In genomic region chr16:89909393-89910068, GRCm38 (mm10) we compare ENCODE assay signal across 16 mouse cellular contexts.
DNase-seq lines count a peak whose midpoint lies in the region; ATAC-seq and TF ChIP-seq lines count a peak whose summit lies in the region.
"Had no signal": no experiment of that assay in that cellular context is flagged by ENCODE, and none has a peak within 500 bp of the region (broad histone marks: within the 10 kb centered on the region; RNA-seq: fewer than 3 reads in every experiment).

No protein-coding gene starts in this region.

- H3K4me2 ChIP-seq in heart, embryonic 11.5 days: 0 out of 2 replicates have a peak overlapping the region, but pooled peaks have one; percentile 19
- peak overlapping the region; percentile 30 for H3K4me2 ChIP-seq in limb, embryonic 13.5 days (replicated peaks)
- H3K4me2 ChIP-seq in forebrain, embryonic 15.5 days (replicated peaks): peak overlapping the region; percentile 43
- H3K4me2 ChIP-seq in midbrain, postnatal 0 days (ENCODE audit: low read depth, low read length, poor library complexity, severe bottlenecking): peak overlapping the region; percentile 30
- H3K4me2 ChIP-seq: limb, embryonic 15.5 days; midbrain, embryonic 12.5 days had no signal

- no peaks in the 10 kb centered on the region for H3K9me3 ChIP-seq in heart, embryonic 11.5 days (replicated peaks; ENCODE audit: control insufficient read depth, low read length)
- H3K9me3 ChIP-seq in limb, embryonic 13.5 days: no peaks in the 10 kb centered on the region
- no peaks in the 10 kb centered on the region for H3K9me3 ChIP-seq in limb, embryonic 10.5 days (replicated peaks)
- H3K9me3 ChIP-seq in forebrain, embryonic 15.5 days: no peaks in the 10 kb centered on the region
- H3K9me3 ChIP-seq in midbrain, postnatal 0 days (ENCODE audit: low read length): no peaks in the 10 kb centered on the region
- H3K9me3 ChIP-seq: limb, embryonic 15.5 days; midbrain, embryonic 12.5 days had no signal

- TF ChIP-seq CTCF in midbrain, postnatal 0 days (IDR thresholded peaks at IDR 0.05): no peak

- H3K4me1 ChIP-seq in heart, embryonic 11.5 days (ENCODE audit: control insufficient read depth, insufficient read depth, low read length): no peaks in the 10 kb centered on the region
- H3K4me1 ChIP-seq in limb, embryonic 13.5 days: peaks cover 40% of the 10 kb centered on the region
- H3K4me1 ChIP-seq in limb, embryonic 10.5 days: peaks cover 17% of the 10 kb centered on the region
- H3K4me1 ChIP-seq in forebrain, embryonic 15.5 days: peaks cover 30% of the 10 kb centered on the region
- peaks cover 6% of the 10 kb centered on the region; the same call in 1 of the 2 replicates for H3K4me1 ChIP-seq in midbrain, postnatal 0 days (ENCODE audit: insufficient read depth, low read length)

- ATAC-seq in heart, embryonic 11.5 days (replicated peaks; ENCODE audit: insufficient number of reproducible peaks, low FRiP score, low TSS enrichment): no peak
- ATAC-seq in limb, embryonic 13.5 days (ENCODE audit: low FRiP score, low read depth): no peak
- peak; percentile 63 for ATAC-seq in forebrain, embryonic 15.5 days (replicated peaks)
- no peak for ATAC-seq in midbrain, postnatal 0 days (ENCODE audit: low FRiP score)
- ATAC-seq: intestine, postnatal 0 days; lung, postnatal 0 days had no signal

- no peaks in the 10 kb centered on the region for H3K36me3 ChIP-seq in heart, embryonic 11.5 days (ENCODE audit: control insufficient read depth, insufficient read depth, low read length)
- H3K36me3 ChIP-seq in limb, embryonic 13.5 days: 0 out of 2 replicates have a peak, but pooled peaks cover 3% of the 10 kb centered on the region
- peaks cover 3% of the 10 kb centered on the region; the same call in 1 of the 2 replicates for H3K36me3 ChIP-seq in limb, embryonic 10.5 days
- H3K36me3 ChIP-seq in forebrain, embryonic 15.5 days: no peaks in the 10 kb centered on the region
- no peaks in the 10 kb centered on the region for H3K36me3 ChIP-seq in midbrain, postnatal 0 days (ENCODE audit: insufficient read depth, low read length)
- H3K36me3 ChIP-seq: limb, embryonic 15.5 days; midbrain, embryonic 12.5 days had no signal

- intact Hi-C loops in heart, postnatal 10 days (cut with DNase I): no loop called here

- H3K27ac ChIP-seq in heart, embryonic 11.5 days (ENCODE audit: low read depth, low read length): no peak overlapping the region
- no peak overlapping the region for H3K27ac ChIP-seq in limb, embryonic 13.5 days
- no peak overlapping the region for H3K27ac ChIP-seq in limb, embryonic 10.5 days
- peak overlapping the region; percentile 70 for H3K27ac ChIP-seq in forebrain, embryonic 15.5 days (replicated peaks)
- H3K27ac ChIP-seq in midbrain, postnatal 0 days (ENCODE audit: low read depth, low read length): no peak overlapping the region
- H3K27ac ChIP-seq: limb, embryonic 15.5 days; midbrain, embryonic 12.5 days had no signal

- WGBS in heart, embryonic 11.5 days (ENCODE audit: insufficient replicate concordance): 72% methylated on average over 26 of the region's 26 CpGs
- WGBS in limb, embryonic 13.5 days: 60% methylated on average over 26 of the region's 26 CpGs
- WGBS in limb, embryonic 10.5 days: 82% methylated on average over 26 of the region's 26 CpGs
- WGBS in forebrain, embryonic 15.5 days: 17% methylated on average over 26 of the region's 26 CpGs
- WGBS in midbrain, postnatal 0 days: 41% methylated on average over 26 of the region's 26 CpGs

- H3K9ac ChIP-seq in heart, embryonic 11.5 days (ENCODE audit: low read depth, low read length): 0 out of 2 replicates have a peak overlapping the region, but pooled peaks have one; percentile 16
- H3K9ac ChIP-seq in limb, embryonic 13.5 days: no peak overlapping the region
- H3K9ac ChIP-seq in forebrain, embryonic 15.5 days (replicated peaks): no peak overlapping the region
- 0 out of 2 replicates have a peak overlapping the region, but pooled peaks have one; percentile 19 for H3K9ac ChIP-seq in midbrain, postnatal 0 days (replicated peaks; ENCODE audit: low read length, poor library complexity, severe bottlenecking)
- H3K9ac ChIP-seq: limb, embryonic 15.5 days; midbrain, embryonic 12.5 days had no signal

- H3K27me3 ChIP-seq in heart, embryonic 11.5 days (ENCODE audit: control insufficient read depth, insufficient read depth, low read length): no peaks in the 10 kb centered on the region
- no peaks in the 10 kb centered on the region for H3K27me3 ChIP-seq in limb, embryonic 13.5 days
- no peaks in the 10 kb centered on the region for H3K27me3 ChIP-seq in limb, embryonic 10.5 days (ENCODE audit: low read depth, poor library complexity, severe bottlenecking)
- H3K27me3 ChIP-seq in forebrain, embryonic 15.5 days: no peaks in the 10 kb centered on the region
- no peaks in the 10 kb centered on the region for H3K27me3 ChIP-seq in midbrain, postnatal 0 days (ENCODE audit: insufficient read depth, low read length)
- H3K27me3 ChIP-seq: limb, embryonic 15.5 days; midbrain, embryonic 12.5 days had no signal

- H3K4me3 ChIP-seq in heart, embryonic 11.5 days (ENCODE audit: low read depth, low read length): no peak overlapping the region
- no peak overlapping the region for H3K4me3 ChIP-seq in limb, embryonic 13.5 days
- no peak overlapping the region for H3K4me3 ChIP-seq in limb, embryonic 10.5 days
- H3K4me3 ChIP-seq in forebrain, embryonic 15.5 days: peak overlapping the region; percentile 24
- 0 out of 2 replicates have a peak overlapping the region, but pooled peaks have one; percentile 3 for H3K4me3 ChIP-seq in midbrain, postnatal 0 days (ENCODE audit: low read depth, low read length)
- H3K4me3 ChIP-seq: limb, embryonic 15.5 days; midbrain, embryonic 12.5 days had no signal

- DNase-seq in heart, postnatal 10 days: no peak
- DNase-seq in limb, embryonic 10.5 days (ENCODE audit: low spot score): no peak
- DNase-seq in midbrain, postnatal 0 days (ENCODE audit: low spot score): no peak
- no peak for DNase-seq in lung, adult 18-20 months
- no peak for DNase-seq in adrenal gland, adult 8-10 months
- DNase-seq: adrenal gland, adult 2 months; cerebellum, adult 8-10 months; gastrocnemius, postnatal 10 days; thymus, postnatal 4 days had no signal

Comparison
In these comparisons a context has a peak if more than half of its experiments do, and no peak if none do; other contexts are left out.
1. H3K4me3 ChIP-seq: peak in forebrain, embryonic 15.5 days (single experiment) and midbrain, postnatal 0 days (single experiment); none in heart, embryonic 11.5 days (single experiment), limb, embryonic 13.5 days (single experiment) and limb, embryonic 10.5 days (single experiment).
2. H3K9ac ChIP-seq: peak in heart, embryonic 11.5 days (single experiment) and midbrain, postnatal 0 days (single experiment); none in limb, embryonic 13.5 days (single experiment) and forebrain, embryonic 15.5 days (single experiment).
3. Peak in every context shown above with its lines, with median percentiles within 50 percentile points of each other: H3K4me2 ChIP-seq.